In the genomic region with DNA sequence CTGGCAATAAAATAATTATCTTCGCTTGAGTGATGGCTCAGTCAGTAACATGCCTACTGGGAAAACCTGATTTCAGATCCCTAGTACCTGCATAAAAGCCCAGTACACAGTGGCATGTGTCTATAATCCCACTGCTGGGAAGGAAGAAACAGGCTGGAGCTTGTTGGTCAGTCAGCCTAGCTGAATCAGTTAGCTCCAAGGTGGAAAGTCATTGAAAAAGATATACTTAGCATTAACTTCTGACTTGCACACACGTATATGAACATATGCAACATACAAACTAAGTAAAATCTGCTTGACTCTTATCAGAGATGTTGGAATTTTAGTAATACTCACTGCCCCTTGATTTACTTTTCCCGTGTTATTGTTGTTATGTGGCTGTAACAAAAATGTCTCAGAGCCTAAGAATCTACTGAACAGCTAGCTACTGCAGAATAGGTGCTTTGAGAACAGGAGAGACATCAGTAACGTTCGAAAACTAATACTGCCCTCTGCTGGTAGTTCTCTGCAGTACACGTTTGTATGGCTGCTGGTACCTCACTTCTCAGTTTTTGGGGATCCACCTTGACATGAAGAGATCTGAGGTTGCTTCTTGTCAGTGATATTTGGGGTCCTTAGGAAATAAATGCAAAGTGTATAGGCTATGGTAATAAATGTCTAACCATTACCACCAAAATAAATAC, we compare ENCODE assay signal across 9 mouse cellular contexts. TPM values are rescaled to one million over a fixed set of nuclear protein-coding genes. Genes with fewer than 3 reads are reported as not detected.
A peak's percentile ranks its signal among the peaks of the same experiment; 100 is the strongest.
DNase-seq lines count a peak whose midpoint lies in the region; ATAC-seq and TF ChIP-seq lines count a peak whose summit lies in the region.
"Had no signal": no experiment of that assay in that cellular context is flagged by ENCODE, and none has a peak within 500 bp of the region (broad histone marks: within the 10 kb centered on the region; RNA-seq: fewer than 3 reads in every experiment).

No protein-coding gene starts in this region.

- H3K9me3 ChIP-seq in liver, postnatal 0 days (ENCODE audit: low read length) = no peaks in the 10 kb centered on the region
- H3K9me3 ChIP-seq in neural tube, embryonic 15.5 days (replicated peaks) = no peaks in the 10 kb centered on the region
- H3K9me3 ChIP-seq: limb, embryonic 15.5 days had no signal

- peak; percentile 84 for DNase-seq in CD4-positive, CD25-positive, alpha-beta regulatory T cell, adult 2 months (ENCODE audit: low read depth, low spot score)
- peak; percentile 42 for DNase-seq in MEL-GATA-1-ER (ENCODE audit: extremely low read depth, low read depth)
- DNase-seq in cerebellum, postnatal 10 days = peak; percentile 83 to 91
- peak; percentile 47 to 83 for DNase-seq in frontal cortex, postnatal 36 days (ENCODE audit: low spot score in 2 of 2)
- DNase-seq in kidney, postnatal 10 days = peak; percentile 80
- DNase-seq in liver, postnatal 0 days = peak; percentile 49
- no peak for DNase-seq in urinary bladder, adult 2 months (ENCODE audit: low spot score)

- no peak overlapping the region for H3K4me3 ChIP-seq in liver, postnatal 0 days (ENCODE audit: low read depth, low read length)
- H3K4me3 ChIP-seq in neural tube, embryonic 15.5 days (replicated peaks) = no peak overlapping the region
- H3K4me3 ChIP-seq: limb, embryonic 15.5 days had no signal

- TF ChIP-seq CTCF in liver, postnatal 0 days (IDR thresholded peaks at IDR 0.05; ENCODE audit: low read depth) = peak; percentile 87

- WGBS in liver, postnatal 0 days (ENCODE audit: insufficient replicate concordance) = 29% methylated on average over 6 of the region's 6 CpGs
- 25% methylated on average over 6 of the region's 6 CpGs for WGBS in neural tube, embryonic 15.5 days

- no peak for ATAC-seq in liver, postnatal 0 days
- ATAC-seq in neural tube, embryonic 15.5 days (ENCODE audit: low FRiP score) = peak; percentile 82

- H3K36me3 ChIP-seq in liver, postnatal 0 days (replicated peaks; ENCODE audit: insufficient read depth, low read length) = no peaks in the 10 kb centered on the region
- H3K36me3 ChIP-seq in neural tube, embryonic 15.5 days = no peaks in the 10 kb centered on the region
- H3K36me3 ChIP-seq: limb, embryonic 15.5 days had no signal

- H3K27ac ChIP-seq in liver, postnatal 0 days (ENCODE audit: low read depth) = no peak overlapping the region
- H3K27ac ChIP-seq in neural tube, embryonic 15.5 days (replicated peaks) = no peak overlapping the region
- H3K27ac ChIP-seq: limb, embryonic 15.5 days had no signal

- no peak overlapping the region for H3K9ac ChIP-seq in liver, postnatal 0 days (replicated peaks)
- no peak overlapping the region for H3K9ac ChIP-seq in neural tube, embryonic 15.5 days (replicated peaks)
- H3K9ac ChIP-seq: limb, embryonic 15.5 days had no signal

- H3K4me2 ChIP-seq in liver, postnatal 0 days (ENCODE audit: low read depth, low read length) = no peak overlapping the region
- H3K4me2 ChIP-seq in neural tube, embryonic 15.5 days = peak overlapping the region; percentile 34; the same call in 1 of the 2 replicates
- H3K4me2 ChIP-seq: limb, embryonic 15.5 days had no signal

- TF ChIP-seq EP300 in liver, postnatal 0 days (IDR thresholded peaks at IDR 0.05; ENCODE audit: low read depth) = no peak

- H3K4me1 ChIP-seq in liver, postnatal 0 days (ENCODE audit: insufficient read depth) = no peaks in the 10 kb centered on the region
- no peaks in the 10 kb centered on the region for H3K4me1 ChIP-seq in neural tube, embryonic 15.5 days

- no peaks in the 10 kb centered on the region for H3K27me3 ChIP-seq in liver, postnatal 0 days (ENCODE audit: insufficient read depth, low read length)
- no peaks in the 10 kb centered on the region for H3K27me3 ChIP-seq in neural tube, embryonic 15.5 days (replicated peaks)
- H3K27me3 ChIP-seq: limb, embryonic 15.5 days had no signal

RNA-seq across cellular contexts. Expression of a gene that starts 16.0 kb away (rescaled TPM):
- polyA plus RNA-seq in liver, postnatal 0 days (2015; fragmentation: Nextera tagmentation; extraction: Ambion mirVana) = 2.4 and 2.8 TPM in 2 replicates
- 2.4 and 2.6 TPM in 2 replicates for polyA plus RNA-seq in neural tube, embryonic 15.5 days (2015; fragmentation: Nextera tagmentation; extraction: Ambion mirVana)
- 10.2 and 11.1 TPM in 2 replicates for polyA plus RNA-seq in urinary bladder, adult 2 months (2012; rRNA removed)
